Mouse (Mus musculus): ENCODE results near the gene Mettl1. TPM values are rescaled to one million over a fixed set of nuclear protein-coding genes. Genes with fewer than 3 reads are reported as not detected.
"Not testable (repeated sequence)": the region's sequence is repeated elsewhere in the genome, so short reads cannot be mapped to it uniquely, and the experiment has no call there.

Mettl1 gene
- polyA plus RNA-seq, 1 experiment = 31.3 TPM

DNA sequence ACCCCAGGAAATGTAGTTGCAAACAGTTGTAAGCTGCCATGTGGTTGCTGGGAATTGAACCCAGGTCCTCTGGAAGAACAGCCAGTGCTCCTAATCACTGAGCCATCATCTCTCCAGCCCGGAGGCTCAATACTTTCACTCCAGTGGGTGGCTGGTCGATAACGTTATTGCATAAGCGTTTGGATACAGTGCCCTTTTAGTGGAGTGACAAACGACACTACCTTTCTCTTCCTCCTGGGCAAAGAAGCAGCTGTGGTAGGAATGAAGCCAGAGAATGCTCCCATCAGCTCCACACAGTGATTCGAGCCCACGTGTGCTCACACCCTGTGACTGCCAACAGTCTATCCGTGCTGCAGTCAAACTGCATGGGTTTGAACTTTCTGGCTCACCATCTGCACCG is 30.0 kb downstream of the Mettl1 start:
- H3K36me3 ChIP-seq (ENCODE audit: control insufficient read depth, insufficient read depth) = peaks cover 23% of the 10 kb centered on the region
- H3K4me3 ChIP-seq (ENCODE audit: insufficient read depth, poor library complexity, severe bottlenecking) = peak overlapping the region; percentile 82
- no peaks in the 10 kb centered on the region for H3K27me3 ChIP-seq (ENCODE audit: control insufficient read depth, insufficient read depth, insufficient read length)
- TF ChIP-seq MYOD1 (IDR thresholded peaks at IDR 0.05; ENCODE audit: control insufficient read depth, insufficient read length, low read depth) (no peak), MAX (IDR thresholded peaks at IDR 0.05) (no peak), USF1 (IDR thresholded peaks at IDR 0.05; ENCODE audit: low read depth) (no peak), MYOG (IDR thresholded peaks at IDR 0.05; ENCODE audit: control insufficient read depth, extremely low read depth, insufficient read length) (no peak), FOSL1 (IDR thresholded peaks at IDR 0.05; ENCODE audit: insufficient read depth, low read length, poor library complexity, severe bottlenecking) (no peak), CTCF (IDR thresholded peaks at IDR 0.05; ENCODE audit: control insufficient read depth, insufficient read depth, insufficient read length) (no peak), CEBPB (IDR thresholded peaks at IDR 0.05; ENCODE audit: low read depth) (no peak)
- peaks cover 9% of the 10 kb centered on the region for H3K79me3 ChIP-seq (ENCODE audit: low read depth)
- no peak overlapping the region for H3ac ChIP-seq (ENCODE audit: control insufficient read depth, insufficient read length, low read depth)
- H3K79me2 ChIP-seq (ENCODE audit: control insufficient read depth, insufficient read depth) = peaks cover 28% of the 10 kb centered on the region

DNA sequence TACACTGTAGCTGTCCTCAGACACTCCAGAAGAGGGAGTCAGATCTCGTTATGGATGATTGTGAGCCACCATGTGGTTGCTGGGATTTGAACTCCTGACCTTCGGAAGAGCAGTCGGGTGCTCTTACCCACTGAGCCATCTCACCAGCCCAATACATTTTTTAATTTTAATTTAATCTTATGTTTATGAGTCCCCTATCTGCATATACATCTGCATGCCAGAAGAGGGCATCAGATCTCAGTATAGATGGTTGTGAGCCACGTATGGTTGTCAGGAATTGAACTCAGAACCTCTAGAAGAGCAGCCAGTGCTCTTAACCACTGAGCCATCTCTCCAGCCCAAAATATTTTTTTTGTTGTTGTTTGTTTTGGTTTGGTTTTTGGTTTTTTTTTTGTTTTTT is 31.1 kb downstream of the Mettl1 start:
- not testable (repeated sequence) for H3K4me3 ChIP-seq (ENCODE audit: insufficient read depth, poor library complexity, severe bottlenecking); H3K27me3 ChIP-seq (ENCODE audit: control insufficient read depth, insufficient read depth, insufficient read length)
- H3K79me2 ChIP-seq (ENCODE audit: control insufficient read depth, insufficient read depth) = peaks cover 18% of the 10 kb centered on the region

DNA sequence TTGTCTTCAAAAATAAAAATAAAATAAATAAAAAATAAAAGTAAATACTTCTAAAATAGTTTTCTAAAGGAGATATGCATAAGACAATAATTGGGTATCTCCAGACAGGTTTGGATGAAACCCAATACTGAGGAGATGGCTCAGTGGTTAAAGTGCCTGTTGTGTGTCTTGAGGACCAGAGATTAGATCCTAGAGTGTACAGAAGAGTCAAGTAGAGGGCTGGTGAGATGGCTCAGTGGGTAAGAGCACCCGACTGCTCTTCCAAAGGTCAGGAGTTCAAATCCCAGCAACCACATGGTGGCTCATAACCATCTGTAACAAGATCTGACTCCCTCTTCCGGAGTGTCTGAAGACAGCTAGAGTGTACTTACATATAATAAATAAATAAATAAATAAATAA is 31.8 kb downstream of the Mettl1 start:
- not testable (repeated sequence) for H3ac ChIP-seq (ENCODE audit: control insufficient read depth, insufficient read length, low read depth); H3K4me3 ChIP-seq (ENCODE audit: insufficient read depth, poor library complexity, severe bottlenecking); H3K79me3 ChIP-seq (ENCODE audit: low read depth); H3K36me3 ChIP-seq (ENCODE audit: control insufficient read depth, insufficient read depth); H3K27me3 ChIP-seq (ENCODE audit: control insufficient read depth, insufficient read depth, insufficient read length)
- peaks cover 15% of the 10 kb centered on the region for H3K79me2 ChIP-seq (ENCODE audit: control insufficient read depth, insufficient read depth)

More for the DNA sequence above, 31.1 kb downstream of the Mettl1 start:
- peaks cover 12% of the 10 kb centered on the region for H3K36me3 ChIP-seq (ENCODE audit: control insufficient read depth, insufficient read depth)
- not testable (repeated sequence) for H3ac ChIP-seq (ENCODE audit: control insufficient read depth, insufficient read length, low read depth); H3K79me3 ChIP-seq (ENCODE audit: low read depth)

DNA sequence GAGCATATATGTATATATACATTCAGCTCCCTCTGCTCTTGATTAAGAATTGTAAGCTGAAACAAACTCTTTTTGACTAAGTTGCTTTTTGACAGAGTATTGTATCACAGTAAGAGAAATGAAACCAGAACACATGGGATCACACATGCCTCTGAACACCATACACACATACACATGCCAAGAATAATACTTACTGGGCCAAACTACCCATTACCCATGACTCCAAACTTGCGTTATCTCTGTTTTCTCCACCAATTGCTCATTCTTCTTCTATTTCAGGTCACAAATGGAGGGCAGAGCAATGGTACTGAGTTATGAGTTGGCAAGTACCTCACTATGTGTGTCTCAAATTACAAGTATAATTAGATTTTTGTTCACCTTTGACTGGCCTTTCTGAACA is 32.8 kb downstream of the Mettl1 start:
- Histone ChIP-seq H3K36me3 (ENCODE audit: control insufficient read depth, insufficient read depth) (no peaks in the 10 kb centered on the region), H3K4me3 (ENCODE audit: insufficient read depth, poor library complexity, severe bottlenecking) (no peak overlapping the region), H3K27me3 (ENCODE audit: control insufficient read depth, insufficient read depth, insufficient read length) (no peaks in the 10 kb centered on the region), H3ac (ENCODE audit: control insufficient read depth, insufficient read length, low read depth) (no peak overlapping the region), H3K79me3 (ENCODE audit: low read depth) (peaks cover 8% of the 10 kb centered on the region), H3K79me2 (ENCODE audit: control insufficient read depth, insufficient read depth) (peaks cover 10% of the 10 kb centered on the region)
- no peak for TF ChIP-seq FOSL1 (IDR thresholded peaks at IDR 0.05; ENCODE audit: insufficient read depth, low read length, poor library complexity, severe bottlenecking)
- no peak for TF ChIP-seq CTCF (IDR thresholded peaks at IDR 0.05; ENCODE audit: control insufficient read depth, insufficient read depth, insufficient read length)
- no peak for TF ChIP-seq MAX (IDR thresholded peaks at IDR 0.05)
- no peak for TF ChIP-seq CEBPB (IDR thresholded peaks at IDR 0.05; ENCODE audit: low read depth)
- no peak for TF ChIP-seq MYOG (IDR thresholded peaks at IDR 0.05; ENCODE audit: control insufficient read depth, extremely low read depth, insufficient read length)
- no peak for TF ChIP-seq MYOD1 (IDR thresholded peaks at IDR 0.05; ENCODE audit: control insufficient read depth, insufficient read length, low read depth)
- no peak for TF ChIP-seq USF1 (IDR thresholded peaks at IDR 0.05; ENCODE audit: low read depth)

DNA sequence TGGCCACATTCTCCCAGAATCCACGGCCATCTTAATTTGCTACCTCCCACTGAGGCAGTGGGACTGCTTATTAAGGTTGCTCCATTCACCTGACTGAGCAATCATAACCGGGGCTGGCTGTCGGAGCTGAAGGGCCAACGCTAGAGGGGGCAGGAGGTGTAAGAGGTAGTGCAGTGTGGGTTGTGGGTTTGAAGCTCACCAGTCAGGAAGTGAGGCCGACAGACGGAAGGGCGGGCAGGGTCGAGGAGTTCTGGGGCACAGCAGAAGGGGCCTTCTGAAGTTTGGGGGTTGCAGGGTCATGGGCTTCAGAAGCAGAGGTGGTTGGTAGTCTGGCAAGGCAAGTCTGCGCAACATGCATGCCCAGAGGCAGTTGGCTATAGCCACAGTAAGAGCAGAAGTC is 33.9 kb downstream of the Mettl1 start, which contains the start of gene Agap2:
TSS of gene Agap2 (plus strand) at position 205 of the 400 bp plus-strand sequence.
- Histone ChIP-seq H3K4me3 (ENCODE audit: insufficient read depth, poor library complexity, severe bottlenecking) (no peak within 1 kb of the TSS), H3K79me3 (ENCODE audit: low read depth) (no peaks in the 10 kb centered on the region), H3K36me3 (ENCODE audit: control insufficient read depth, insufficient read depth) (no peaks in the 10 kb centered on the region), H3K79me2 (ENCODE audit: control insufficient read depth, insufficient read depth) (no peaks in the 10 kb centered on the region), H3K27me3 (ENCODE audit: control insufficient read depth, insufficient read depth, insufficient read length) (peaks cover 1% of the 10 kb centered on the region), H3ac (ENCODE audit: control insufficient read depth, insufficient read length, low read depth) (no peak within 1 kb of the TSS)
- TF ChIP-seq CTCF (IDR thresholded peaks at IDR 0.05; ENCODE audit: control insufficient read depth, insufficient read depth, insufficient read length) = no peak
- TF ChIP-seq FOSL1 (IDR thresholded peaks at IDR 0.05; ENCODE audit: insufficient read depth, low read length, poor library complexity, severe bottlenecking) = no peak
- no peak for TF ChIP-seq MYOD1 (IDR thresholded peaks at IDR 0.05; ENCODE audit: control insufficient read depth, insufficient read length, low read depth)
- TF ChIP-seq CEBPB (IDR thresholded peaks at IDR 0.05; ENCODE audit: low read depth) = no peak

DNA sequence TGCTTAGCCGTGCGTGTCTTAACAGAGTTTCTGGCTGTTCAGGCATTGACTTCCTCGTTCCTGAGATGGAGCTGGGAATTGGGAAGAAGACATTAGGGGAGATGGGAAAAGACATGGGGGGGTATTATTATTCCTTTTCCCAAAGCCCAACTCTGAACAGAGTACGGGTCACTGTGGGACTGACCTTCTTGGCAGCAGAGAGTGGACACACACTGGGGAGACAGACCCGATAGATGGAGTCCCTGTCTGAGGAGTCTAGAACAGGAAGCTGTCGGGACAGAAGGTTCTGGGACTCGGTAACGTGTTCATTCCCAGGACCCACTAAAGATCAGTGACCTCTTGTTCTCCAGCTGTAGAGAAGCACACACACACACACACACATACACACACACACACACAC is 34.4 kb downstream of the Mettl1 start:
- Histone ChIP-seq H3K79me3 (ENCODE audit: low read depth) (no peaks in the 10 kb centered on the region), H3K27me3 (ENCODE audit: control insufficient read depth, insufficient read depth, insufficient read length) (peaks cover 4% of the 10 kb centered on the region), H3K79me2 (ENCODE audit: control insufficient read depth, insufficient read depth) (no peaks in the 10 kb centered on the region), H3ac (ENCODE audit: control insufficient read depth, insufficient read length, low read depth) (no peak overlapping the region), H3K4me3 (ENCODE audit: insufficient read depth, poor library complexity, severe bottlenecking) (no peak overlapping the region), H3K36me3 (ENCODE audit: control insufficient read depth, insufficient read depth) (no peaks in the 10 kb centered on the region)
- TF ChIP-seq MYOD1 (IDR thresholded peaks at IDR 0.05; ENCODE audit: control insufficient read depth, insufficient read length, low read depth) (no peak), CEBPB (IDR thresholded peaks at IDR 0.05; ENCODE audit: low read depth) (no peak), CTCF (IDR thresholded peaks at IDR 0.05; ENCODE audit: control insufficient read depth, insufficient read depth, insufficient read length) (no peak), FOSL1 (IDR thresholded peaks at IDR 0.05; ENCODE audit: insufficient read depth, low read length, poor library complexity, severe bottlenecking) (no peak), MAX (IDR thresholded peaks at IDR 0.05) (no peak), USF1 (IDR thresholded peaks at IDR 0.05; ENCODE audit: low read depth) (no peak), MYOG (IDR thresholded peaks at IDR 0.05; ENCODE audit: control insufficient read depth, extremely low read depth, insufficient read length) (no peak)
